Mouse (Mus musculus) gastrocnemius, postnatal 25 days (tissue): Measurements from ENCODE around the gene Gm13288. TPM values are rescaled to one million over a fixed set of nuclear protein-coding genes. Genes with fewer than 3 reads are reported as not detected.
"Not testable (repeated sequence)": the region's sequence is repeated elsewhere in the genome, so short reads cannot be mapped to it uniquely, and the experiment has no call there.

Experiments used
- DNase-seq: peaks from one replicate; pipeline ENCODE4 v3.0.0; 2022
- total RNA-seq, 2 experiments: library from RNA; stranded (reverse); gene quantifications; 1 replicate in 1 of 2; 2 replicates in 1 of 2; pipeline ENCODE4 v1.2.3; 2021

The Gm13288 gene
- total RNA-seq, 2 experiments from 2014 or later: not detected

- not testable (repeated sequence) for DNase-seq
Observed at GRCm38 (mm10) chr4:88802954-88803353, 2.4 kb upstream of the Gm13288 start, which contains the start of gene Gm13287. Gene Gm13287, plus strand, starts transcription at chr4:88803254.

- peak; percentile 9 for DNase-seq
Observed at GRCm38 (mm10) chr4:88805761-88806160, 430 bp downstream of the Gm13288 start.

- no peak for DNase-seq
Observed at GRCm38 (mm10) chr4:88815928-88816327, 10.6 kb downstream of the Gm13288 start, which contains the start of gene Ifna7. Gene Ifna7, plus strand, starts transcription at chr4:88816228.

DNA sequence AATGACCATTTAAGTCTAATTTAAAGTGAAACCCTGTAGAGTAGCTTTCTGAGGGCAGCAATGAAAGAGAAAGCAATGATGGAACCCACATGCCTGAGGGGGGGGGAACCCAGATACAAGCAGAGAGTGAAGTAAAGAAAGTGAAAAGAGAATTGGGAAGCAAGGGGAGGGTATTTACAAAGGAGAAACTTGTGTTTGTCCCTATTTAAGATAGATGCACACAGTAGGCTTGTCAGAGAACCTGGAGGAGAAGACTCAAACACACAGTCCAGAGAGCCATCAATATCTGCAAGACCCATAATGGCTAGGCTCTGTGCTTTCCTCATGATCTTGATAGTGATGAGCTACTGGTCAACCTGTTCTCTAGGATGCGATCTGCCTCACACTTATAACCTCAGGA, 14.3 kb downstream of the Gm13288 start, which contains the start of gene Ifna11:
TSS of gene Ifna11 (plus strand) at position 301 of the 400 bp plus-strand sequence.
- no peak for DNase-seq

GRCm38 (mm10) chr4:88822995-88823394, 17.7 kb downstream of the Gm13288 start:
- no peak for DNase-seq

- DNase-seq: not testable (repeated sequence)
Observed at GRCm38 (mm10) chr4:88827116-88827515, 21.8 kb downstream of the Gm13288 start, which contains the start of gene Ifna6. Gene Ifna6, plus strand, starts transcription at chr4:88827416.

DNA sequence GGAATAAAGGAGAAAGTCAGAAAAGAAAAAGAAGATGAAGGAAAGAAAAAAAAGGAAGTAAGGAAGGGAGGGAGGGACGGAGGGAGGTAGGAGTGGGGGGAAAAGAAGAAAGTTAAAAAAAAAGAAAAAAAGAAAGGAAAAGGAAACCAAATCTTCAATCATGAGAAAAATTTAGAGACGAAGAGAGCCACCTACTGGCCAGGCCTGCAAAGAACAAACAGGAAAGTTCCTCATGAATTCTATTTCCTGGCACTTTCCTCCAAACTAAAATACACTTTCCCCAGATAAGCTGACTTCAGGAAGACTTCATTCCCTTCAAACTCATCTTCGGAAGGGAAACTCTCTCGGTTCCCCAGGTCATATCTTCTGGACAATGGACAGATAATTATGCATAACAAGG, 25.2 kb downstream of the Gm13288 start:
- no peak for DNase-seq

DNA sequence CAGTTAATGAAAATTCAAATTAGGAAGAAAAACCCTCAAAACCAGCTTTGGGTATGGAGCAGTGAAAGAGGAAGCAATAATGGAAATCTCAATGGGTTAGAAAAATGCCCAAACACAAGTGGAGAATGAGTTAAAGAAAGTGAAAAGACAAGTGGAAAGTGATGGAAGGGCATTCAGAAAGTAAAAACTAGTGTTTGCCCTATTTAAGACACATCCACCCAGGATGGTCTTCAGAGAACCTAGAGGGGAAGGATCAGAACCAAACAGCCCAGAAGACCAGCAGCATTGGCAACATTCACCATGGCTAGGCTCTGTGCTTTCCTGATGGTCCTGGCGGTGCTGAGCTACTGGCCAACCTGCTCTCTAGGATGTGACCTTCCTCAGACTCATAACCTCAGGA, 29.9 kb downstream of the Gm13288 start, which contains the start of gene Ifna5:
TSS of gene Ifna5 (plus strand) at position 301 of the 400 bp plus-strand sequence.
- not testable (repeated sequence) for DNase-seq

- DNase-seq: no peak
Observed at GRCm38 (mm10) chr4:88838828-88839227, 33.5 kb downstream of the Gm13288 start.

GRCm38 (mm10) chr4:88840058-88840457, 34.7 kb downstream of the Gm13288 start:
- no peak for DNase-seq

DNA sequence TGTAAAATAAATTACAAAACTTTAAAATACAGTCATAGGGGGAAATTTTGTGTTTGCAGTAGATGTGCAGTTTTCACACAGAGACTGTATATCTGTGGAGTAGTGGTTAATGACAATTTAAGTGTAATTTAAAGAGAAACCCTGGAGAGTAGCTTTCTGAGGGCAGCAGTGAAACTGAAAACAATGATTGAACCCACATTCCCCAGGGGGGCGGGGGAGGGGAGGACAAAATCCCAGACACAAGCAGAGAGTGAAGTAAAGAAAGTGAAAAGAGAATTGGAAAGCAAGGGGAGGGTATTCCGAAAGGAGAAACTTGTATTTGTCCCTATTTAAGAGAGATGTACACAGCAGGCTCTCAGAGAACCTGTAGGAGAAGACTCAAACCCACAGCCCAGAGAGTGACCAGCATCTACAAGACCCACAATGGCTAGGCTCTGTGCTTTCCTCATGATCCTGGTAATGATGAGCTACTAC, 36.1 kb downstream of the Gm13288 start, which contains the start of gene Ifna4:
TSS of gene Ifna4 (plus strand) at position 424 of the 474 bp plus-strand sequence.
- no peak for DNase-seq

GRCm38 (mm10) chr4:88845334-88845733, 40.0 kb downstream of the Gm13288 start:
- no peak for DNase-seq

- no peak for DNase-seq
Observed at GRCm38 (mm10) chr4:88849698-88850097, 44.4 kb downstream of the Gm13288 start, which contains the start of gene Ifna1. Gene Ifna1, plus strand, starts transcription at chr4:88850087.

DNA sequence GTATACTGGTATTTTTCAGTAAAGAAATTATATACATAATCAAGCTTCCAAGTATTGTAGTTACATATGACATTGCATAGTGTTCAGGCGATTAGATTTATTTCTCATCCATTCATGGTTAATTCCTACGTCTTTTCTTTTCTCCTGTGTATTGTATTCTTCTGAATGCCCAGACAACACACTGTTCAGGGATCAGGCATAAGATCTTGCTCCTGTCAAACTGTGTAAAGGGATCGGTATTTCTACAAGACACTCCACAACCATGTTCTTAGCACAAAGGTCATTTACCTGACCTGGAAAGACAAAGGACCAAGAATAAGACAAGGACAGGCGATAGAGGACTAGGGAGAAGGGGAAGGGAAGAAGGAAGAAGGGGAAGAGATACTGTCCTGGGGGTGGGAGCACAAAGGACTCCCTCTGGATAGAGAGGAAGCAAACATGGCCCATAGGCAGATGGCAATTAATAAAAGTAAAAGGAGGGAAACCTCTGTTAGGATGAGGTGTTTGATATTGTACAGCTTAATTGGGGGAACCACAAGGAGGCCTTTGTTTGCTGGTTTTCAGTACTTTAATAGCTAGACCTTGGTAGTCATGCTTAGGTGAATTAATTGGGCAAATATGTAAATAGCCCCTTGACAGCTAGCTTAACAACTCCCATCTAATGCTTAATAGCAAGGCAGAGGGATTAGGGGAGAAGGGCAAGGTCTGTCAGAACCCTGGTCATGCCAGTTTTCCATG, 45.9 kb downstream of the Gm13288 start:
- DNase-seq: no peak

Other genes starting within 250 kb of the Gm13288 start
- gene Ifna15, start 247.3 kb upstream of the Gm13288 start, total RNA-seq: not detected
- not detected for gene Ifna14, start 233.7 kb upstream of the Gm13288 start, total RNA-seq
- not detected for gene Ifna9, start 213.1 kb upstream of the Gm13288 start, total RNA-seq
- gene Ifna12, start 202.2 kb upstream of the Gm13288 start, total RNA-seq: not detected
- not detected for gene C87499, start 171.1 kb upstream of the Gm13288 start, total RNA-seq
- gene Ifna13, start 161.1 kb upstream of the Gm13288 start, total RNA-seq: not detected
- not detected for gene Ifna16, start 128.6 kb upstream of the Gm13288 start, total RNA-seq
- gene Ifna2, start 121.6 kb upstream of the Gm13288 start, total RNA-seq: not detected
- not detected for gene Ifnab, start 114.2 kb upstream of the Gm13288 start, total RNA-seq
- gene Gm26566, start 83.7 kb upstream of the Gm13288 start, total RNA-seq: under 1 TPM; 0.26 to 0.43 TPM
- gene Klhl9, start 83.1 kb upstream of the Gm13288 start, total RNA-seq: 10 to 100 TPM; 45.1 to 47.2 TPM
- gene Gm13271, start 50.7 kb upstream of the Gm13288 start, total RNA-seq: not detected
- gene Gm13283, start 45.4 kb upstream of the Gm13288 start, total RNA-seq: not detected
- gene Gm13290, start 31.7 kb upstream of the Gm13288 start, total RNA-seq: not detected
- gene Gm13289, start 28.6 kb upstream of the Gm13288 start, total RNA-seq: not detected
- gene Gm13272, start 25.7 kb upstream of the Gm13288 start, total RNA-seq: not detected
- not detected for gene Ifnz, start 23.4 kb upstream of the Gm13288 start, total RNA-seq
- gene Gm13276, start 19.8 kb upstream of the Gm13288 start, total RNA-seq: not detected
- not detected for gene Gm13277, start 16.9 kb upstream of the Gm13288 start, total RNA-seq
- gene Gm13278, start 14.0 kb upstream of the Gm13288 start, total RNA-seq: not detected
- not detected for gene Gm13275, start 11.0 kb upstream of the Gm13288 start, total RNA-seq
- not detected for gene Gm13279, start 8.1 kb upstream of the Gm13288 start, total RNA-seq
- gene Gm13285, start 5.9 kb upstream of the Gm13288 start, total RNA-seq: not detected
- not detected for gene Gm13287, start 2.3 kb upstream of the Gm13288 start, total RNA-seq
- not detected for gene Ifna7, start 10.7 kb downstream of the Gm13288 start, total RNA-seq
- gene Ifna11, start 14.4 kb downstream of the Gm13288 start, total RNA-seq: not detected
- not detected for gene Ifna6, start 21.9 kb downstream of the Gm13288 start, total RNA-seq
- gene Ifna5, start 30.0 kb downstream of the Gm13288 start, total RNA-seq: not detected
- gene Ifna4, start 36.3 kb downstream of the Gm13288 start, total RNA-seq: not detected
- gene Ifna1, start 44.6 kb downstream of the Gm13288 start, total RNA-seq: not detected
- gene Ifne, start 74.7 kb downstream of the Gm13288 start, total RNA-seq: not detected